Mouse (Mus musculus): ENCODE results near the gene Plin3.

Gene Plin3

GRCm38 (mm10) chr17:56251136-56251829, 41.4 kb downstream of the Plin3 start:
- DNase-seq (ENCODE audit: low read depth, low spot score), result peak; percentile 39

- no peak for DNase-seq (ENCODE audit: low read depth, low spot score)
These were observed 47.1 kb downstream of the Plin3 start for GRCm38 (mm10) chr17:56245608-56246007.

GRCm38 (mm10) chr17:56241541-56242401, 50.9 kb downstream of the Plin3 start:
- peak; percentile 75 for DNase-seq (ENCODE audit: low read depth, low spot score)

GRCm38 (mm10) chr17:56233818-56234469, 58.7 kb downstream of the Plin3 start:
- DNase-seq (ENCODE audit: low read depth, low spot score), result peak; percentile 76

- DNase-seq (ENCODE audit: low read depth, low spot score), result no peak
These were observed 59.3 kb downstream of the Plin3 start for GRCm38 (mm10) chr17:56233389-56233788.

- DNase-seq (ENCODE audit: low read depth, low spot score), result no peak
These were observed 62.7 kb downstream of the Plin3 start for GRCm38 (mm10) chr17:56229943-56230342.

All from retina, postnatal 7 days (tissue).